Mouse (Mus musculus) embryonic facial prominence, embryonic 15.5 days (tissue): ENCODE data around the gene Nucb1. TPM values are rescaled to one million over a fixed set of nuclear protein-coding genes. Genes with fewer than 3 reads are reported as not detected.
A peak's percentile ranks its signal among the peaks of the same experiment; 100 is the strongest.
"Not testable (repeated sequence)": the region's sequence is repeated elsewhere in the genome, so short reads cannot be mapped to it uniquely, and the experiment has no call there.

Source experiments
- ATAC-seq: fragments of 200-750 bp; cut with Nextera tagmentation; 2 replicates; pipeline ENCODE4 v1.8.0; 2017; ENCODE audit warnings: low read depth, moderate TSS enrichment; ENCODE audit not compliant: insufficient number of reproducible peaks, low FRiP score, low TSS enrichment
- H3K27ac ChIP-seq: fragments of 300-500 bp; sonication (generic); replicated peaks from 2 replicates; pipeline ENCODE4 v1.5.1; 2015; ENCODE audit warnings: mild to moderate bottlenecking, inconsistent platforms
- H3K27me3 ChIP-seq: fragments of 300-500 bp; sonication (generic); 2 replicates; pipeline ENCODE4 v1.6.1; 2015; ENCODE audit warnings: inconsistent platforms
- H3K36me3 ChIP-seq: fragments of 300-500 bp; sonication (generic); 2 replicates; pipeline ENCODE4 v1.6.1; 2015; ENCODE audit warnings: mild to moderate bottlenecking, inconsistent platforms
- H3K4me1 ChIP-seq: fragments of 300-500 bp; sonication (generic); 2 replicates; pipeline ENCODE4 v1.6.1; 2015; ENCODE audit warnings: inconsistent platforms
- H3K4me2 ChIP-seq: fragments of 300-500 bp; sonication (generic); replicated peaks from 2 replicates; pipeline ENCODE4 v1.6.1; 2015; ENCODE audit warnings: mild to moderate bottlenecking, inconsistent platforms
- H3K4me3 ChIP-seq: fragments of 300-500 bp; sonication (generic); replicated peaks from 2 replicates; pipeline ENCODE4 v1.5.1; 2015; ENCODE audit warnings: mild to moderate bottlenecking, inconsistent platforms
- H3K9ac ChIP-seq: fragments of 300-500 bp; sonication (generic); 2 replicates; pipeline ENCODE4 v1.6.1; 2015; ENCODE audit warnings: inconsistent platforms
- H3K9me3 ChIP-seq: fragments of 300-500 bp; sonication (generic); replicated peaks from 2 replicates; pipeline ENCODE4 v1.6.1; 2016; ENCODE audit warnings: inconsistent platforms
- WGBS: fragments of 180-500 bp; shearing (Covaris S2); methylation state at CpG from one replicate; pipeline ENCODE4 v1.1.7; 2015; 5-methylcytosine and 5-hydroxymethylcytosine counted together
- polyA plus RNA-seq: library from polyadenylated mRNA; unstranded; fragments of >200 nt; fragmentation: Nextera tagmentation; extraction: Ambion mirVana; gene quantifications from 2 replicates; pipeline ENCODE4 v1.2.1, GENCODE M21; 2015

Gene Nucb1
- polyA plus RNA-seq, 1 experiment from 2014 or later = 262 TPM

GRCm38 (mm10) chr7:45539095-45539494, 28.9 kb upstream of the Nucb1 start:
- no peak overlapping the region for H3K9ac ChIP-seq
- no peak overlapping the region for H3K4me3 ChIP-seq
- no peaks in the 10 kb centered on the region for H3K36me3 ChIP-seq
- peaks cover 8% of the 10 kb centered on the region for H3K4me1 ChIP-seq
- H3K27me3 ChIP-seq = no peaks in the 10 kb centered on the region
- H3K9me3 ChIP-seq = no peaks in the 10 kb centered on the region
- no peak overlapping the region for H3K4me2 ChIP-seq
- ATAC-seq = no peak
- 79% methylated on average over 3 of the region's 3 CpGs for WGBS
- no peak overlapping the region for H3K27ac ChIP-seq

- Histone ChIP-seq H3K27me3 (no peaks in the 10 kb centered on the region), H3K4me1 (peaks cover 8% of the 10 kb centered on the region), H3K4me3 (peak overlapping the region; percentile 50), H3K36me3 (no peaks in the 10 kb centered on the region), H3K9ac (0 out of 2 replicates have a peak overlapping the region, but pooled peaks have one; percentile 23), H3K9me3 (no peaks in the 10 kb centered on the region), H3K4me2 (peak overlapping the region; percentile 92), H3K27ac (no peak overlapping the region)
- WGBS = 4% methylated on average over 29 of the region's 29 CpGs
- peak; percentile 73 for ATAC-seq
Measured at GRCm38 (mm10) chr7:45538163-45539041, 28.2 kb upstream of the Nucb1 start.

DNA sequence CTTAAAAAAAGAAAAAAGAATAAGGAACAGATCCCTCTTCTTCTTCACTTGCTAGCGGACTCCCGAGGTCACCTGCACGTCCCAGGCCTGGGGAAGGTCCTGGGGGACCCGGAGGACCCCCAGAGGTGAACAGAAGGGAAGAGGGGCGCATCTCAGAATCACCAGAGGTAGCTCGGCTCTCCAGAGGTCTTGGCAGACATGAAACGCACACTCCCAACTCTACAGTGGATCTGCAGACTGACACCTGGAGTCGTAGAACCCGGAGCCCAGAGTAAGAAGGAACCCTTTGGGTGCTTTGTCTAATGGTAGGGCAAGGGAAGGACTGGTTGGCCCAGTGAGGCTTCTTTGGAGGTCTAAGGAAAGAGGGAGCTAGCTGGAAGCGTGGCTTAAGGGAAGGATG, 27.4 kb upstream of the Nucb1 start:
- Histone ChIP-seq H3K9me3 (no peaks in the 10 kb centered on the region), H3K9ac (no peak overlapping the region), H3K36me3 (no peaks in the 10 kb centered on the region), H3K27me3 (no peaks in the 10 kb centered on the region), H3K4me1 (peaks cover 8% of the 10 kb centered on the region), H3K27ac (no peak overlapping the region), H3K4me2 (peak overlapping the region; percentile 92), H3K4me3 (peak overlapping the region; percentile 50)
- 81% methylated on average over 10 of the region's 10 CpGs for WGBS
- ATAC-seq = no peak; the same call in 1 of the 2 replicates

- H3K9me3 ChIP-seq = no peaks in the 10 kb centered on the region
- ATAC-seq = no peak
- H3K4me2 ChIP-seq = no peak overlapping the region
- H3K27me3 ChIP-seq = no peaks in the 10 kb centered on the region
- peaks cover 11% of the 10 kb centered on the region for H3K4me1 ChIP-seq
- H3K36me3 ChIP-seq = no peaks in the 10 kb centered on the region
- 53% methylated on average over 1 of the region's 1 CpGs for WGBS
- H3K27ac ChIP-seq = no peak overlapping the region
- no peak overlapping the region for H3K4me3 ChIP-seq
- H3K9ac ChIP-seq = no peak overlapping the region
Measured at GRCm38 (mm10) chr7:45535676-45536075, 25.5 kb upstream of the Nucb1 start.

GRCm38 (mm10) chr7:45530643-45531042, 20.4 kb upstream of the Nucb1 start:
- Histone ChIP-seq H3K27me3 (no peaks in the 10 kb centered on the region), H3K4me1 (peaks cover 12% of the 10 kb centered on the region), H3K4me2 (peak overlapping the region; percentile 4; the same call in 1 of the 2 replicates), H3K36me3 (no peaks in the 10 kb centered on the region), H3K9me3 (no peaks in the 10 kb centered on the region), H3K4me3 (no peak overlapping the region), H3K27ac (0 out of 2 replicates have a peak overlapping the region, but pooled peaks have one; percentile 41), H3K9ac (no peak overlapping the region)
- ATAC-seq = no peak
- WGBS = 31% methylated on average over 2 of the region's 2 CpGs

GRCm38 (mm10) chr7:45529461-45529860, 19.3 kb upstream of the Nucb1 start:
- Histone ChIP-seq H3K27ac (peak overlapping the region; percentile 12; the same call in 1 of the 2 replicates), H3K4me2 (no peak overlapping the region), H3K4me1 (peaks cover 24% of the 10 kb centered on the region), H3K27me3 (no peaks in the 10 kb centered on the region), H3K9ac (no peak overlapping the region), H3K36me3 (no peaks in the 10 kb centered on the region), H3K9me3 (no peaks in the 10 kb centered on the region), H3K4me3 (no peak overlapping the region)
- no peak for ATAC-seq
- 11% methylated on average over 6 of the region's 6 CpGs for WGBS

GRCm38 (mm10) chr7:45527169-45527568, 17.0 kb upstream of the Nucb1 start:
- ATAC-seq, H3K9me3 ChIP-seq, H3K27me3 ChIP-seq, H3K27ac ChIP-seq, H3K36me3 ChIP-seq, H3K4me3 ChIP-seq, H3K9ac ChIP-seq, H3K4me2 ChIP-seq: not testable (repeated sequence)
- WGBS = 89% methylated on average over 6 of the region's 6 CpGs
- peaks cover 40% of the 10 kb centered on the region for H3K4me1 ChIP-seq

- peak overlapping the region; percentile 95 for H3K27ac ChIP-seq
- 22% methylated on average over 7 of the region's 7 CpGs for WGBS
- H3K4me2 ChIP-seq = peak overlapping the region; percentile 74
- H3K9ac ChIP-seq = peak overlapping the region; percentile 92
- no peaks in the 10 kb centered on the region for H3K27me3 ChIP-seq
- peaks cover 42% of the 10 kb centered on the region for H3K4me1 ChIP-seq
- H3K36me3 ChIP-seq = peaks cover 7% of the 10 kb centered on the region; the same call in 1 of the 2 replicates
- H3K9me3 ChIP-seq = no peaks in the 10 kb centered on the region
- no peak for ATAC-seq
- H3K4me3 ChIP-seq = peak overlapping the region; percentile 89
Measured at GRCm38 (mm10) chr7:45526474-45527120, 16.4 kb upstream of the Nucb1 start.

- ATAC-seq = peak; percentile 79
- Histone ChIP-seq H3K36me3 (peaks cover 7% of the 10 kb centered on the region; the same call in 1 of the 2 replicates), H3K9me3 (no peaks in the 10 kb centered on the region), H3K4me1 (peaks cover 45% of the 10 kb centered on the region), H3K27ac (peak within 1 kb of the TSS; percentile 95), H3K4me3 (peak within 1 kb of the TSS; percentile 89), H3K4me2 (peak within 1 kb of the TSS; percentile 74), H3K9ac (peak within 1 kb of the TSS; percentile 92), H3K27me3 (no peaks in the 10 kb centered on the region)
- WGBS = under 1% methylated on average over 54 of the region's 54 CpGs
Measured at GRCm38 (mm10) chr7:45525809-45526473, 15.7 kb upstream of the Nucb1 start, which contains the start of the genes Ppp1r15a and Plekha4. Ppp1r15a (minus strand) TSS chr7:45526268. Plekha4 (plus strand) TSS chr7:45526330.

- no peak for ATAC-seq
- no peaks in the 10 kb centered on the region for H3K9me3 ChIP-seq
- peak overlapping the region; percentile 95 for H3K27ac ChIP-seq
- H3K4me1 ChIP-seq = peaks cover 40% of the 10 kb centered on the region
- peaks cover 7% of the 10 kb centered on the region; the same call in 1 of the 2 replicates for H3K36me3 ChIP-seq
- H3K27me3 ChIP-seq = no peaks in the 10 kb centered on the region
- peak overlapping the region; percentile 92 for H3K9ac ChIP-seq
- H3K4me2 ChIP-seq = peak overlapping the region; percentile 74
- H3K4me3 ChIP-seq = peak overlapping the region; percentile 89
- 20% methylated on average over 12 of the region's 12 CpGs for WGBS
Measured at GRCm38 (mm10) chr7:45524841-45525621, 14.8 kb upstream of the Nucb1 start.
